Mouse (Mus musculus): ENCODE results near the gene Gmnn.

- TF ChIP-seq CTCF (IDR thresholded peaks at IDR 0.05; ENCODE audit: insufficient read depth, low read depth, low read length) (no peak), POLR2A (IDR thresholded peaks at IDR 0.05; ENCODE audit: insufficient read depth, low read depth, low read length) (no peak)
Observed at GRCm38 (mm10) chr13:24729128-24729527, 32.6 kb downstream of the Gmnn start.
